Mouse (Mus musculus) B cell, adult (primary cell): ENCODE data around the gene Gm10563. TPM values are rescaled to one million over a fixed set of nuclear protein-coding genes. Genes with fewer than 3 reads are reported as not detected.

ENCODE experiments used
- total RNA-seq: library from RNA; stranded (reverse); gene quantifications from 4 replicates; pipeline ENCODE4 v1.2.4, GENCODE M21; 2023; ENCODE audit not compliant: inconsistent age

Gm10563 gene
- total RNA-seq, result not detected in 4 replicates

DNA sequence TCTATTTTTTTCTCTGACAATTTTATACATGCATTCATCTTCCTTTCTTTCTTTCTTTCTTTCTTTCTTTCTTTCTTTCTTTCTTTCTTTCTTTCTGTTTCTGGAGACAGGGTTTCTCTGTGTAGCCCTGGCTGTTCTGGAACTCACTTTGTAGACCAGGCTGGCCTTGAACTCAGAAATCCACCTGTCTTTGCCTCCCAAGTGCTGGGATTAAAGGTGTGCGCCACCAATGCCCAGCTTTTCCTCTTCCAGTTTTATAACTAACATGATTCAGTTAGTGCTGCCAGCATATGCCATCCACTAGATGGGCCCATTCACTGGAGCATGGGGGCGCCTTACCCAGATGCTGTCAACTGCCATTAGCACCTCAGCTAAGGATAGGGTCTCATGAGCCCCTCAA lies at the start of gene Gm10563:
TSS of gene Gm10563 (minus strand) at position 101 of the 400 bp plus-strand sequence.

DNA sequence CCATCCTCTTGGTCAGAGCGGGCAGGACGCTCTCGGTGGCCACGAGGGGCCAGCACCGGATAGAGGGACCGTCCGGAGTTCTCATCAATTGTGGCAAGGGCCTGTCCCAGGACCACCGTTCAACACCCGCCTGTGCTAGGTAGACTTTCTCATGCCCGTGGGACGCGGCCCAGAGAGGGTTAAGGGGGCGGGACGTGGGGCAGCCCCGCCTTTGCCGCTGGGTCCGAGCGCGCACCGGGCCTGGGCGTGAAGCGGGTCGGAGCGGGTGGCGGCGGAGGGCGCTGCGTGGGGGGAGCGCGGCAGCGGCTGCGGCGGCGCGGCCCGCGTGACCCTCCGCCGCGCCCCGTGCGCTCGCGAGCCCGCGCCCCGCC lies 48.9 kb upstream of the Gm10563 start, which contains the start of gene Fndc10:
TSS of gene Fndc10 (plus strand) at position 232 of the 371 bp plus-strand sequence.

DNA sequence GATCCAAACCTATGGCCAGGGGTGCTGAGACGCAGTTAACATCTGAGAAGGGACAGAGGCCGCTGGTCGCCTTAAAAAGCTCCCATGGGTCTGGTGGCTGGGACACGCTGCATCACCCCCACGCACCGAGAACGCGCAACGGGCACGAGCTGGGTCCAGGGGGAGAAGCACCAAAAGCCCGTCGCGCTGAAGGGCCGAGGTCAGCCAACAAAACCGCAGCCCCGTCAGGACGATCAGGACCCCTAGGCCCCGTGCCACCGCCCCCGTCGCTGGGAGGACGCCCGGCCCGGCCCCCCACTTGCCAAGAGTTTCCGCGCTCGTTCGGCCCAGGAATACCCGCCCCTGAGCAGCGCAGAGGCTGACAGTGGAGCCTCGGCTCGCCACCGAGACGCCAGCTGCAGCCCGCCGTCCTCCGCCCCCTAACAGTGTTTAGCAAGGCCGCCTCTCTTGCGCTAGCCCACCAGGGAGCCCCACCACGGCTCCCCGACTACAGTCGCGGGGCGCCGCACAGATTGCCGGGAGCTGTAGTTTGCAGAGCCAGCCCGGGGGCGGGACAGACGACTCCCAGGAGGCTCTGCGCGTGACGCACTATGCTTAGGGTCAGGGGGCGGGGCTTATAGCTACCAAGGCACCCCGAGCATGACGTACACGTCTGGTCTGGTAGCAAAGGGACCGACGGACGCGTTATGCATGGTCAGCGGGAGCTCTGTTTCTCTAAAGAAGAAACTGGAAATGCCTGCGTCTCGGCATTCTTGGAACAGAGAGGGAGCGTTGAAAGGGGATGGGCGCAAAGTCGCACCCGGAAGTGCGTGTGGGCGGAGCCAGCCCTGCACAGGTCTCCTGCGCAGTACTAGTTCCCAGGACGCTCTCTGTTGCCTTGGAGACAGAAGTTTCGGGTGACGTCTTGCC lies 23.7 kb upstream of the Gm10563 start, which contains the start of gene Mib2:
TSS of gene Mib2 (minus strand) at position 510 of the 909 bp plus-strand sequence.

DNA sequence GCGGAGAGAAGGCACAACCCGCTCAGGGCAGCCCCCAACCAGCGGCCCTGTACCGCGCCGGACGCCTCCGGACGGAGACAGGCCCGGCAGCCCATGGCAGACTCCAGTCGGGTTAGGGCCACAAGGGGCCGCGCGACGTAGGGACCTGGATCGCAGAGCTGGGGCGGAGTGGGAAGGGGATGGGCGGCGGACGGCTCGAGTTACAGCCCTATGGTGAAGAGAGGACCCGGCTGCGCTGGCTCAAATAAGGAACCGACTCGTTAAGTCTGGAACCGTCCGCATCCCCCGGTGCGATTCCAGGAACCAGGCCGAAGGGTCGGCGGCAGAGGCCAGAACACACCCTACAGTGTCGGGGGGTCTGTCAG lies 7.9 kb upstream of the Gm10563 start, which contains the start of gene Mmp23:
TSS of gene Mmp23 (minus strand) at position 299 of the 365 bp plus-strand sequence.

DNA sequence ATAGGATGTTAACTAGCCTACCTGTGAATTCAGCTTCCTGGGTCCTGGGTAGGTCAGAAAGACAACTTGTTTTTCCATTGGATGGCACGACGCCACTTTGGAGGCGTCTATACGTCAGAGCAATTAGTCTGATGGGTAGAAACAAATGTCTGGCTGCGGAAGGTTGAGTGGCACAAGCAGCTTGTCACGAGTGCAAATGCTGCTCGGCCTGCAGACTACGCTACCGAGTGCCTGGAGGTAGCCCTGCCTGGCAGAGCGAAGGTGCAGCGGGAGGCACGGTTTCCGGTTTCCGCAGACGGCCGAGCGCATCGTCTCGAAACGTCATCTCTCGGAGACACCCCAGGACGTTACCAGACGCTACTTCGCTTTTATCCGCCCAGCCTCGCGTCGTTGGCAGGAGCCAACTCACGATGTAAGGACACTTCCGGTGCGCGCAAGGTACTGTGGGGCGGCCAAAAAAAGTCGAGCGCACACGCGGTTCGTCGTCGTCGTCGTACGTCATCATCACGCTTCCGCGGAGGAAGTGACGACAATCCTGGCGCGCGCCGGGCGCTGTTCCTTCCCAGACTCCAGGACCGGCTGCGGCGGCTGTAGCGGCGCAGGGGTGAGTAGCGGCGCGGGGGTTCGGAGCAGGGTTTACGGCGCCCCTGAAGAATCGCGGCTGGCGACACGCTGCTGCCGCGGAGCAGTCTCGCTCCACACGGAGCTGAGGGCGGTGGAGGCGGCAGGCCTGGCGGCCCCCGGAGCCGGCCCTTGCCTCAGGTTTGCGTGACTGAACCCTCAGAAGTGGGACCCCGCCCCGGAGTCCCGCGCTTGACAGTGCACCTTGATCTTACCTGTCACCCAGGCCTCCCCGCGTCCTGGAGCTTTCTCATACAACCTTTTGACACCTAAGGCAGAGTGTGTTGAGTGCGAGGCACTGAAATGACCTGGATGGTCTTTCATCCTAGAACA lies 20.6 kb downstream of the Gm10563 start, which contains the start of gene Cdk11b:
TSS of gene Cdk11b (plus strand) at position 517 of the 954 bp plus-strand sequence.

DNA sequence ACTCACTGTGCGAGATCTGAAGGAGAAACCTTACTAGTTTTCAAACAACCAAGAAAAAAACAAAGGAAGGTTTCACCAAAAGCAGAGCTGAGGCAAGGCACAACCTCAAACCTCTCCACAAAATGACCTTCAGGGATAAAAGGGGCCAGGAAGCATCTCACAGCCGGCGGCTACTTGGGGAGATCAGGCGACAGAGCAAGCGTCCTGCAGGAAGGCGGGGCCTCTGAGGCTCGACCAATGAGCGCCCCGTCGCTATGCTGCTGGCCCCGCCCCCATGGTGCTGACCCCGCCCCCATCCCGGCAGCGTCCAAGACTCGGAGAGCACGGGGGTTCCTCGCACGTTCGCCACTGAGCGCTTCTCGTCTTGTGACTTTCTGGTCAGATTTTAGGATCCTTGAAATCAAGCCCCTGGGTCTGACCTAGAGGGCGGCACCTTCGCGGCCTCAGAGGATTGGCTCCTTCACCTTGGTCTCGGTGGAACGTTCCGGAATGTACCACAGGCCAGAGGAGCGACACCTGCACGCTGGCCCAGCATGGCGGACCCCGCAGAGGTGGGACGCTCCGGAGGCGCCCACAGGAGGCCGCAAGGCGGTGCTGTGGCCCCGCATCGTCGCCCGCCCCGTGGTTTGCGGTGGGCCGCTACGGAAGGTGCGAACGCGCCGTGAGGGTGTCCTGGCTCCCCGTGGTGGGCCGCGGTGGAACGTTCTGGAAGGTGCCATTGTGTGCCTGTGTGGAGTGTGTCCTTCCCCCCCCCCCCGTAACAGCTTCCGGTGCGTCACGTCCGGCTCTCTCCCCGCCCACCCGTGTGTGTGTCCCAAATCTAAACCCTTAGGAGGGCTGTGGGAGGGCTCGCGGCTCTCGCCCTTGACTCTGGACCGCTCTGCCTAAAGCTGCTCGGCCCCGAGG lies 43.9 kb downstream of the Gm10563 start, which contains the start of gene Slc35e2:
TSS of gene Slc35e2 (plus strand) at position 326 of the 906 bp plus-strand sequence.

Other genes with a start within 250 kb of the Gm10563 start
- gene Gabrd, start 247.3 kb downstream of the Gm10563 start, total RNA-seq, result 1.5 TPM in 1 of 4 replicates, not detected in the others
- 0.13 to 0.93 TPM in 2 of 4 replicates, not detected in the others for gene Cfap74, start 236.2 kb downstream of the Gm10563 start, total RNA-seq
- not detected in 4 replicates for gene Tmem52, start 176.3 kb downstream of the Gm10563 start, total RNA-seq
- gene Gnb1, start 154.0 kb downstream of the Gm10563 start, total RNA-seq, result 240 to 283 TPM (median 263 TPM) in 4 replicates
- 50.7 to 59.1 TPM (median 52.7 TPM) in 4 replicates for gene Nadk, start 83.0 kb downstream of the Gm10563 start, total RNA-seq
- gene Slc35e2, start 44.0 kb downstream of the Gm10563 start, total RNA-seq, result 19.8 to 29.5 TPM (median 26.5 TPM) in 4 replicates
- 139 to 162 TPM (median 154 TPM) in 4 replicates for gene Cdk11b, start 20.6 kb downstream of the Gm10563 start, total RNA-seq
- 0.51 TPM in 1 of 4 replicates, not detected in the others for gene Mmp23, start 8.0 kb upstream of the Gm10563 start, total RNA-seq
- 37.5 to 43.7 TPM (median 40.3 TPM) in 4 replicates for gene Mib2, start 23.8 kb upstream of the Gm10563 start, total RNA-seq
- 2.7 to 3.2 TPM (median 2.8 TPM) in 4 replicates for gene Fndc10, start 48.9 kb upstream of the Gm10563 start, total RNA-seq
- gene Ssu72, start 59.4 kb upstream of the Gm10563 start, total RNA-seq, result 77.2 to 87.4 TPM (median 82.1 TPM) in 4 replicates
- 0.32 to 0.60 TPM (median 0.47 TPM) in 4 replicates for gene Tmem240, start 89.4 kb upstream of the Gm10563 start, total RNA-seq
- gene Atad3a, start 115.7 kb upstream of the Gm10563 start, total RNA-seq, result 45.0 to 54.2 TPM (median 52.5 TPM) in 4 replicates
- not detected in 4 replicates for gene Vwa1, start 129.3 kb upstream of the Gm10563 start, total RNA-seq
- not detected in 4 replicates for gene Tmem88b, start 140.5 kb upstream of the Gm10563 start, total RNA-seq
- gene Ankrd65, start 145.0 kb upstream of the Gm10563 start, total RNA-seq, result not detected in 4 replicates
- gene Mrpl20, start 157.5 kb upstream of the Gm10563 start, total RNA-seq, result 42.4 to 51.3 TPM (median 45.0 TPM) in 4 replicates
- 212 to 234 TPM (median 221 TPM) in 4 replicates for gene Ccnl2, start 167.1 kb upstream of the Gm10563 start, total RNA-seq
- gene Aurkaip1, start 185.9 kb upstream of the Gm10563 start, total RNA-seq, result 72.7 to 92.7 TPM (median 80.5 TPM) in 4 replicates
- gene Mxra8, start 194.3 kb upstream of the Gm10563 start, total RNA-seq, result 10.4 to 12.7 TPM (median 11.4 TPM) in 4 replicates
- 59.0 to 80.3 TPM (median 71.7 TPM) in 4 replicates for gene Dvl1, start 202.0 kb upstream of the Gm10563 start, total RNA-seq
- 0.55 to 1.4 TPM (median 1.0 TPM) in 4 replicates for gene Tas1r3, start 218.0 kb upstream of the Gm10563 start, total RNA-seq
- 5.7 to 9.4 TPM (median 8.1 TPM) in 4 replicates for gene Cptp, start 224.0 kb upstream of the Gm10563 start, total RNA-seq
- 44.3 to 52.8 TPM (median 52.3 TPM) in 4 replicates for gene Ints11, start 224.1 kb upstream of the Gm10563 start, total RNA-seq
- 21.1 to 25.0 TPM (median 23.6 TPM) in 4 replicates for gene Pusl1, start 246.4 kb upstream of the Gm10563 start, total RNA-seq
- 66.3 to 71.7 TPM (median 69.2 TPM) in 4 replicates for gene Acap3, start 246.4 kb upstream of the Gm10563 start, total RNA-seq